Mouse (Mus musculus) forebrain, embryonic 15.5 days (tissue): ENCODE data around the gene Fgf16. TPM values are rescaled to one million over a fixed set of nuclear protein-coding genes. Genes with fewer than 3 reads are reported as not detected.

ENCODE experiments used
- ATAC-seq: fragments of 200-750 bp; cut with Nextera tagmentation; replicated peaks from 2 replicates; pipeline ENCODE4 v1.8.0; 2017; ENCODE audit warnings: mild to moderate bottlenecking, moderate TSS enrichment, moderate library complexity
- H3K27ac ChIP-seq: fragments of 300-500 bp; sonication (generic); replicated peaks from 2 replicates; pipeline ENCODE4 v1.5.1; 2015; ENCODE audit warnings: mild to moderate bottlenecking, inconsistent platforms
- H3K27me3 ChIP-seq: fragments of 300-500 bp; sonication (generic); 2 replicates; pipeline ENCODE4 v1.6.1; 2015; ENCODE audit warnings: inconsistent platforms
- H3K36me3 ChIP-seq: fragments of 300-500 bp; sonication (generic); 2 replicates; pipeline ENCODE4 v1.6.1; 2015; ENCODE audit warnings: mild to moderate bottlenecking, inconsistent platforms
- H3K4me1 ChIP-seq: fragments of 300-500 bp; sonication (generic); 2 replicates; pipeline ENCODE4 v1.6.1; 2015; ENCODE audit warnings: inconsistent platforms
- H3K4me2 ChIP-seq: fragments of 300-500 bp; sonication (generic); replicated peaks from 2 replicates; pipeline ENCODE4 v1.6.1; 2015; ENCODE audit warnings: mild to moderate bottlenecking, inconsistent platforms
- H3K4me3 ChIP-seq: fragments of 300-500 bp; sonication (generic); 2 replicates; pipeline ENCODE4 v1.5.1; 2015; ENCODE audit warnings: mild to moderate bottlenecking, inconsistent platforms
- H3K9ac ChIP-seq: fragments of 300-500 bp; sonication (generic); replicated peaks from 2 replicates; pipeline ENCODE4 v1.6.1; 2015; ENCODE audit warnings: mild to moderate bottlenecking, inconsistent platforms
- H3K9me3 ChIP-seq: fragments of 300-500 bp; sonication (generic); 2 replicates; pipeline ENCODE4 v1.6.1; 2016; ENCODE audit warnings: inconsistent platforms
- WGBS: fragments of 180-500 bp; shearing (Covaris S2); methylation state at CpG from one replicate; pipeline ENCODE4 v1.1.7; 2015; ENCODE audit warnings: mixed read lengths; 5-methylcytosine and 5-hydroxymethylcytosine counted together
- polyA plus RNA-seq: library from polyadenylated mRNA; unstranded; fragments of >200 nt; fragmentation: Nextera tagmentation; extraction: Ambion mirVana; gene quantifications from 2 replicates; pipeline ENCODE4 v1.2.1, GENCODE M21; 2015

Fgf16 gene
- not detected in 2 replicates for polyA plus RNA-seq

- Histone ChIP-seq H3K9me3 (no peaks in the 10 kb centered on the region), H3K27me3 (peaks cover 16% of the 10 kb centered on the region), H3K4me3 (peak within 1 kb of the TSS; percentile 45), H3K36me3 (no peaks in the 10 kb centered on the region), H3K27ac (no peak within 1 kb of the TSS), H3K4me2 (peak within 1 kb of the TSS; percentile 66), H3K9ac (peak within 1 kb of the TSS; percentile 30), H3K4me1 (peaks cover 8% of the 10 kb centered on the region; the same call in 1 of the 2 replicates)
- peak; percentile 39 for ATAC-seq
- 11% methylated on average over 58 of the region's 86 CpGs for WGBS
Measured at GRCm38 (mm10) chrX:105764162-105765004, at the start of gene Fgf16. Gene Fgf16 (plus strand): TSS chrX:105764279.

GRCm38 (mm10) chrX:105714740-105715139, 49.3 kb upstream of the Fgf16 start:
- H3K9me3 ChIP-seq, result no peaks in the 10 kb centered on the region
- no peak overlapping the region for H3K4me3 ChIP-seq
- H3K4me1 ChIP-seq, result no peaks in the 10 kb centered on the region
- H3K27me3 ChIP-seq, result no peaks in the 10 kb centered on the region
- ATAC-seq, result no peak
- no peak overlapping the region for H3K4me2 ChIP-seq
- H3K9ac ChIP-seq, result no peak overlapping the region
- no peak overlapping the region for H3K27ac ChIP-seq
- H3K36me3 ChIP-seq, result no peaks in the 10 kb centered on the region
- WGBS, result 73% methylated on average over 4 of the region's 4 CpGs

- Histone ChIP-seq H3K9ac (no peak overlapping the region), H3K36me3 (no peaks in the 10 kb centered on the region), H3K27me3 (no peaks in the 10 kb centered on the region), H3K4me1 (no peaks in the 10 kb centered on the region), H3K4me3 (no peak overlapping the region), H3K9me3 (no peaks in the 10 kb centered on the region), H3K27ac (no peak overlapping the region), H3K4me2 (no peak overlapping the region)
- ATAC-seq, result no peak
- WGBS, result 91% methylated on average over 7 of the region's 7 CpGs
Measured at GRCm38 (mm10) chrX:105715789-105716321, 48.2 kb upstream of the Fgf16 start.

GRCm38 (mm10) chrX:105718388-105718787, 45.7 kb upstream of the Fgf16 start:
- Histone ChIP-seq H3K36me3 (no peaks in the 10 kb centered on the region), H3K4me3 (no peak overlapping the region), H3K27ac (no peak overlapping the region), H3K4me2 (no peak overlapping the region), H3K9ac (no peak overlapping the region), H3K4me1 (no peaks in the 10 kb centered on the region), H3K27me3 (no peaks in the 10 kb centered on the region), H3K9me3 (no peaks in the 10 kb centered on the region)
- 85% methylated on average over 5 of the region's 5 CpGs for WGBS
- ATAC-seq, result no peak

- Histone ChIP-seq H3K27me3 (no peaks in the 10 kb centered on the region), H3K4me3 (no peak overlapping the region), H3K4me2 (no peak overlapping the region), H3K4me1 (no peaks in the 10 kb centered on the region), H3K9me3 (no peaks in the 10 kb centered on the region), H3K27ac (no peak overlapping the region), H3K36me3 (no peaks in the 10 kb centered on the region), H3K9ac (no peak overlapping the region)
- ATAC-seq, result no peak
- 83% methylated on average over 5 of the region's 5 CpGs for WGBS
Measured at GRCm38 (mm10) chrX:105718943-105719342, 45.1 kb upstream of the Fgf16 start.

GRCm38 (mm10) chrX:105724174-105724573, 39.9 kb upstream of the Fgf16 start:
- Histone ChIP-seq H3K4me3 (no peak overlapping the region), H3K9ac (no peak overlapping the region), H3K36me3 (no peaks in the 10 kb centered on the region), H3K4me2 (no peak overlapping the region), H3K27ac (no peak overlapping the region), H3K27me3 (no peaks in the 10 kb centered on the region), H3K9me3 (no peaks in the 10 kb centered on the region), H3K4me1 (no peaks in the 10 kb centered on the region)
- ATAC-seq, result no peak
- WGBS, result 86% methylated on average over 7 of the region's 7 CpGs

- 16% methylated on average over 23 of the region's 23 CpGs for WGBS
- peak; percentile 30; the same call in 1 of the 2 replicates for ATAC-seq
- Histone ChIP-seq H3K9ac (0 out of 2 replicates have a peak overlapping the region, but pooled peaks have one; percentile 4), H3K27ac (no peak overlapping the region), H3K4me3 (peak overlapping the region; percentile 45), H3K4me2 (peak overlapping the region; percentile 66), H3K9me3 (no peaks in the 10 kb centered on the region), H3K4me1 (peaks cover 8% of the 10 kb centered on the region; the same call in 1 of the 2 replicates), H3K27me3 (peaks cover 16% of the 10 kb centered on the region), H3K36me3 (no peaks in the 10 kb centered on the region)
Measured at GRCm38 (mm10) chrX:105762847-105763527, 1.1 kb upstream of the Fgf16 start.

GRCm38 (mm10) chrX:105763612-105764011, 467 bp upstream of the Fgf16 start:
- ATAC-seq, result peak; percentile 48
- peak overlapping the region; percentile 45 for H3K4me3 ChIP-seq
- WGBS, result 18% methylated on average over 20 of the region's 20 CpGs
- H3K36me3 ChIP-seq, result no peaks in the 10 kb centered on the region
- no peak overlapping the region for H3K27ac ChIP-seq
- H3K4me1 ChIP-seq, result peaks cover 8% of the 10 kb centered on the region; the same call in 1 of the 2 replicates
- H3K9ac ChIP-seq, result 0 out of 2 replicates have a peak overlapping the region, but pooled peaks have one; percentile 30
- H3K4me2 ChIP-seq, result peak overlapping the region; percentile 66
- H3K27me3 ChIP-seq, result peaks cover 16% of the 10 kb centered on the region
- no peaks in the 10 kb centered on the region for H3K9me3 ChIP-seq

- WGBS, result 15% methylated on average over 30 of the region's 36 CpGs
- H3K27me3 ChIP-seq, result peaks cover 16% of the 10 kb centered on the region
- H3K4me2 ChIP-seq, result peak overlapping the region; percentile 66
- peaks cover 8% of the 10 kb centered on the region; the same call in 1 of the 2 replicates for H3K4me1 ChIP-seq
- peak overlapping the region; percentile 45 for H3K4me3 ChIP-seq
- ATAC-seq, result peak; percentile 21
- H3K27ac ChIP-seq, result no peak overlapping the region
- no peak overlapping the region for H3K9ac ChIP-seq
- H3K9me3 ChIP-seq, result no peaks in the 10 kb centered on the region
- no peaks in the 10 kb centered on the region for H3K36me3 ChIP-seq
Measured at GRCm38 (mm10) chrX:105765005-105765706, 1.1 kb downstream of the Fgf16 start.

GRCm38 (mm10) chrX:105766013-105766412, 1.9 kb downstream of the Fgf16 start:
- no peaks in the 10 kb centered on the region for H3K36me3 ChIP-seq
- no peaks in the 10 kb centered on the region for H3K9me3 ChIP-seq
- peaks cover 8% of the 10 kb centered on the region; the same call in 1 of the 2 replicates for H3K4me1 ChIP-seq
- H3K4me2 ChIP-seq, result no peak overlapping the region
- no peak overlapping the region for H3K27ac ChIP-seq
- ATAC-seq, result no peak
- 26% methylated on average over 6 of the region's 6 CpGs for WGBS
- no peak overlapping the region for H3K9ac ChIP-seq
- peaks cover 16% of the 10 kb centered on the region for H3K27me3 ChIP-seq
- H3K4me3 ChIP-seq, result no peak overlapping the region

- Histone ChIP-seq H3K9me3 (no peaks in the 10 kb centered on the region), H3K9ac (no peak overlapping the region), H3K4me3 (no peak overlapping the region), H3K36me3 (no peaks in the 10 kb centered on the region), H3K27ac (no peak overlapping the region), H3K4me2 (no peak overlapping the region), H3K27me3 (peaks cover 16% of the 10 kb centered on the region), H3K4me1 (peaks cover 8% of the 10 kb centered on the region; the same call in 1 of the 2 replicates)
- 37% methylated on average over 9 of the region's 9 CpGs for WGBS
- ATAC-seq, result no peak
Measured at GRCm38 (mm10) chrX:105767177-105767764, 3.2 kb downstream of the Fgf16 start.
